Mouse (Mus musculus): ENCODE measurements around the gene Pigk. TPM values are rescaled to one million over a fixed set of nuclear protein-coding genes. Genes with fewer than 3 reads are reported as not detected.
A peak's percentile ranks its signal among the peaks of the same experiment; 100 is the strongest.

The Pigk gene
- 22.2 and 23.8 TPM in 2 replicates for polyA plus RNA-seq (2015; fragmentation: Nextera tagmentation; extraction: Ambion mirVana)

- under 1% methylated on average over 48 of the region's 48 CpGs for WGBS (ENCODE audit: insufficient replicate concordance)
Observed at GRCm38 (mm10) chr3:152713991-152714902, at the start of gene Pigk. Gene Pigk (plus strand): TSS chr3:152714100.

GRCm38 (mm10) chr3:152666991-152667355 lies 46.9 kb upstream of the Pigk start:
- ATAC-seq (no peak), DNase-seq (no peak)
- Histone ChIP-seq H3K9me3 (ENCODE audit: low read length) (no peaks in the 10 kb centered on the region), H3K4me3 (ENCODE audit: low read depth, low read length) (no peak overlapping the region), H3K36me3 (replicated peaks; ENCODE audit: insufficient read depth, low read length) (no peaks in the 10 kb centered on the region), H3K4me1 (ENCODE audit: insufficient read depth) (no peaks in the 10 kb centered on the region; the same call in 1 of the 2 replicates), H3K4me2 (ENCODE audit: low read depth, low read length) (no peak overlapping the region), H3K27ac (ENCODE audit: low read depth) (no peak overlapping the region), H3K27me3 (ENCODE audit: insufficient read depth, low read length) (peaks cover 24% of the 10 kb centered on the region), H3K9ac (replicated peaks) (no peak overlapping the region)
- TF ChIP-seq EP300 (IDR thresholded peaks at IDR 0.05; ENCODE audit: low read depth) (no peak), CTCF (IDR thresholded peaks at IDR 0.05; ENCODE audit: low read depth) (no peak)
- 4% methylated on average over 16 of the region's 16 CpGs for WGBS (ENCODE audit: insufficient replicate concordance)

More at GRCm38 (mm10) chr3:152713991-152714902, at the start of gene Pigk:
- H3K27ac ChIP-seq (ENCODE audit: low read depth) = peak within 1 kb of the TSS; percentile 31; the same call in 1 of the 2 replicates
- H3K4me2 ChIP-seq (ENCODE audit: low read depth, low read length) = peak within 1 kb of the TSS; percentile 88
- TF ChIP-seq EP300 (IDR thresholded peaks at IDR 0.05; ENCODE audit: low read depth) = no peak
- no peak for TF ChIP-seq CTCF (IDR thresholded peaks at IDR 0.05; ENCODE audit: low read depth)
- H3K36me3 ChIP-seq (replicated peaks; ENCODE audit: insufficient read depth, low read length) = no peaks in the 10 kb centered on the region
- ATAC-seq (peak; percentile 95), DNase-seq (peak; percentile 96)
- H3K9ac ChIP-seq (replicated peaks) = peak within 1 kb of the TSS; percentile 87
- H3K4me3 ChIP-seq (ENCODE audit: low read depth, low read length) = peak within 1 kb of the TSS; percentile 91
- no peaks in the 10 kb centered on the region for H3K9me3 ChIP-seq (ENCODE audit: low read length)
- peaks cover 6% of the 10 kb centered on the region; the same call in 1 of the 2 replicates for H3K4me1 ChIP-seq (ENCODE audit: insufficient read depth)
- no peaks in the 10 kb centered on the region for H3K27me3 ChIP-seq (ENCODE audit: insufficient read depth, low read length)

DNA sequence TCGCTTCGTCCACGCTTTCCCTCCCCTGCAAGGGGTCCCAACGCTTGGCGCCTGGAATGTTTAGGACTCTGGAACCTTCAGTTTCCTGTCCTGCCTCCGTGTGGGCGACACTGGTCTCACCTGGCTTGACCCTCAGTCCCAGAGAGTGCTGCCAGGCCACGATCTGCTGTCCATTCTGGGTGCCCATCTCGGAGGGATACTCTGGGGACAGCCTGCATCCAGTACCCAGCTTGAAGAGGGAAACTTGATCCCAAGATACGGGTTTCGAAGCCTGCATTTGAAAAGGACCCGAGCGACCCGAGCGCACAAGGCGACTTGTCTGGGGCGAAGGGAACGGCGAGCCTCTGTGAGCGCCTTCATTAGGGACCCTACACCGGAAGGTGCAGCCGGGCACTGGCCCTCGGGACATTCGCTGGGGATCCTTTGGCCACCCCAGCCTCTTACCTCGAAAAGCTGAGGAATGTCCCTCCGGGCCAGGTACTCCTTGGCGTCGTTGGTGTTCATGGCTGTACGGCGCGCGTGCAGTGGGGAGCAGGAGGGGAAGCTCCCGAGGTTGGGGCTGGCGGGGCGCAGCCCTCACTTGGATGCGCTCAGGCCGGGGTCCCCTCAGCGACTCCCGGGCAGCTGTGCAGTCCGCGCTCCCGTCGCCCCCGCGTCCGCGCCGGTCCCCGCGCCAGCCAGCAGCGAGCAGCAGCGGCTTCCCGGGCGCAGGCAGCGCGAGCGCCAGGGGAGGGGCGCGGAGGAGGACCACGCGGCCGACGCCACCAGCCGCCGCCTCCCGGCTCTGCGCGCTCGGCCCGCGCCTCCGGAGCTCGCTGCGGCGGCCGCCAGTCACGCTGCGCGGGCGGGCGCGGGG lies 46.3 kb upstream of the Pigk start:
- peaks cover 24% of the 10 kb centered on the region for H3K27me3 ChIP-seq (ENCODE audit: insufficient read depth, low read length)

DNA sequence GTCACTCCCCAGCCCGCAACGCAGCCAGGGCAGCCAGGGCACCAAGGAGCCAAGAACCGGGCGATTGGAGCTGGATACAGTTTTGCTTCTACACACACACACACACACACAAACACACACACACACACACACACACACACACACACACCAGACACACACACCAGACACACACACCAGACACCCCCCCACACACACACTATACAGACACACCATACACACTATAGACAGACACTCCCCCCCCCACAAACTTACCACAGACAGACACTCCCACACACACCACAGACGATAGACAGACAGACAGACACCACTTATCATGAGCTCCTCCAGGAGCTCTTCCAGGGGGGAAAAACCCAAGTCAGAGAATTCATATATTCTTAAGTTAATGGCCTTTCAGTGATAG lies 45.7 kb upstream of the Pigk start, which contains the start of gene Ak5:
Gene Ak5 (minus strand): TSS at position 122 of the 400 bp plus-strand sequence.
- Histone ChIP-seq H3K9ac (replicated peaks) (no peak within 1 kb of the TSS), H3K4me3 (ENCODE audit: low read depth, low read length) (peak within 1 kb of the TSS; percentile 19), H3K4me2 (ENCODE audit: low read depth, low read length) (peak within 1 kb of the TSS; percentile 61), H3K27ac (ENCODE audit: low read depth) (no peak within 1 kb of the TSS), H3K36me3 (replicated peaks; ENCODE audit: insufficient read depth, low read length) (no peaks in the 10 kb centered on the region), H3K27me3 (ENCODE audit: insufficient read depth, low read length) (peaks cover 24% of the 10 kb centered on the region), H3K4me1 (ENCODE audit: insufficient read depth) (no peaks in the 10 kb centered on the region; the same call in 1 of the 2 replicates), H3K9me3 (ENCODE audit: low read length) (no peaks in the 10 kb centered on the region)
- no peak for ATAC-seq
- no peak for DNase-seq
- TF ChIP-seq CTCF (IDR thresholded peaks at IDR 0.05; ENCODE audit: low read depth) = no peak
- no peak for TF ChIP-seq EP300 (IDR thresholded peaks at IDR 0.05; ENCODE audit: low read depth)
- 9% methylated on average over 4 of the region's 5 CpGs for WGBS (ENCODE audit: insufficient replicate concordance)

More for the DNA sequence above, 46.3 kb upstream of the Pigk start:
- Histone ChIP-seq H3K9me3 (ENCODE audit: low read length) (no peaks in the 10 kb centered on the region), H3K4me1 (ENCODE audit: insufficient read depth) (no peaks in the 10 kb centered on the region; the same call in 1 of the 2 replicates), H3K4me2 (ENCODE audit: low read depth, low read length) (peak overlapping the region; percentile 61), H3K36me3 (replicated peaks; ENCODE audit: insufficient read depth, low read length) (no peaks in the 10 kb centered on the region), H3K4me3 (ENCODE audit: low read depth, low read length) (peak overlapping the region; percentile 19), H3K9ac (replicated peaks) (no peak overlapping the region), H3K27ac (ENCODE audit: low read depth) (no peak overlapping the region)
- no peak for ATAC-seq
- WGBS (ENCODE audit: insufficient replicate concordance) = 2% methylated on average over 52 of the region's 82 CpGs
- DNase-seq = no peak
- TF ChIP-seq EP300 (IDR thresholded peaks at IDR 0.05; ENCODE audit: low read depth) (no peak), CTCF (IDR thresholded peaks at IDR 0.05; ENCODE audit: low read depth) (no peak)

DNA sequence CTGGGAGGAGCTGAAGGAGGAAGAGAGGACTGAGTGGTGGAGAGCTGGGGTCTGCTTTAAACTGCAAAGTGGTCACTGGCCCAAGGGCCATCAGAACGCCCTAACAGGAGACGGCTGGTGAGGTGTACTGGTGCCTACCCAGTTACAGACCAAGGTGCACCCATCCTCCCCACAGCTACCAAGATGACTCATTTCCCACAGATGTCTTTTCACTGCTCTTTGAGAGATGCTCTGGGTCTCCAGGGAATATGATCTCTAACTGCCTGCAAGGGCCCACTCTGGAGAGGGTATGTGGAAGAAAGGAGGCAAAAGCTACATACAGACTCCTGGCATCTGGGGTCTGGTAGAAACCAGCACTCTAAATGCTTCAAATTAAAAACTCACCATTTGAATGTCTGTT lies 45.1 kb upstream of the Pigk start:
- H3K4me1 ChIP-seq (ENCODE audit: insufficient read depth) = no peaks in the 10 kb centered on the region; the same call in 1 of the 2 replicates
- ATAC-seq (no peak), DNase-seq (no peak)
- no peak overlapping the region for H3K27ac ChIP-seq (ENCODE audit: low read depth)
- H3K4me2 ChIP-seq (ENCODE audit: low read depth, low read length) = no peak overlapping the region
- peaks cover 24% of the 10 kb centered on the region for H3K27me3 ChIP-seq (ENCODE audit: insufficient read depth, low read length)
- no peak overlapping the region for H3K9ac ChIP-seq (replicated peaks)
- H3K9me3 ChIP-seq (ENCODE audit: low read length) = no peaks in the 10 kb centered on the region
- no peak overlapping the region for H3K4me3 ChIP-seq (ENCODE audit: low read depth, low read length)
- 60% methylated on average over 2 of the region's 2 CpGs for WGBS (ENCODE audit: insufficient replicate concordance)
- no peak for TF ChIP-seq EP300 (IDR thresholded peaks at IDR 0.05; ENCODE audit: low read depth)
- TF ChIP-seq CTCF (IDR thresholded peaks at IDR 0.05; ENCODE audit: low read depth) = no peak
- H3K36me3 ChIP-seq (replicated peaks; ENCODE audit: insufficient read depth, low read length) = no peaks in the 10 kb centered on the region
